Mouse (Mus musculus) adrenal gland, postnatal 14 days (tissue): Measurements from ENCODE around the gene Tbc1d8. TPM values are rescaled to one million over a fixed set of nuclear protein-coding genes. Genes with fewer than 3 reads are reported as not detected.

Experiments
- DNase-seq: peaks from one replicate; pipeline ENCODE4 v3.0.0; 2021; ENCODE audit warnings: mixed read lengths
- total RNA-seq: library from RNA; stranded (reverse); gene quantifications from 2 replicates; pipeline ENCODE4 v1.2.3, GENCODE M21; 2021

Tbc1d8 gene
- total RNA-seq, 1 experiment from 2014 or later = 9.3 TPM

- no peak for DNase-seq
Measured at GRCm38 (mm10) chr1:39361754-39362514, 116.6 kb downstream of the Tbc1d8 start.

- DNase-seq = no peak
Measured at GRCm38 (mm10) chr1:39349427-39349826, 129.1 kb downstream of the Tbc1d8 start.

- no peak for DNase-seq
Measured at GRCm38 (mm10) chr1:39349001-39349400, 129.6 kb downstream of the Tbc1d8 start.

- DNase-seq = no peak
Measured at GRCm38 (mm10) chr1:39344981-39345600, 133.5 kb downstream of the Tbc1d8 start.

GRCm38 (mm10) chr1:39343242-39343641 is 135.3 kb downstream of the Tbc1d8 start:
- no peak for DNase-seq

- DNase-seq = no peak
Measured at GRCm38 (mm10) chr1:39341807-39342206, 136.7 kb downstream of the Tbc1d8 start.

- DNase-seq = peak; percentile 69
Measured at GRCm38 (mm10) chr1:39340647-39341046, 137.9 kb downstream of the Tbc1d8 start.

- no peak for DNase-seq
Measured at GRCm38 (mm10) chr1:39340156-39340555, 138.4 kb downstream of the Tbc1d8 start.

- DNase-seq = no peak
Measured at GRCm38 (mm10) chr1:39339455-39339854, 139.1 kb downstream of the Tbc1d8 start.

GRCm38 (mm10) chr1:39338831-39339230 is 139.7 kb downstream of the Tbc1d8 start:
- no peak for DNase-seq

GRCm38 (mm10) chr1:39336788-39337187 is 141.8 kb downstream of the Tbc1d8 start:
- DNase-seq = no peak

GRCm38 (mm10) chr1:39335561-39336196 is 142.9 kb downstream of the Tbc1d8 start:
- no peak for DNase-seq

- no peak for DNase-seq
Measured at GRCm38 (mm10) chr1:39332456-39332855, 146.1 kb downstream of the Tbc1d8 start.

GRCm38 (mm10) chr1:39330857-39331594 is 147.5 kb downstream of the Tbc1d8 start:
- peak; percentile 60 for DNase-seq

GRCm38 (mm10) chr1:39327546-39327945 is 151.0 kb downstream of the Tbc1d8 start:
- DNase-seq = no peak

GRCm38 (mm10) chr1:39325228-39325627 is 153.3 kb downstream of the Tbc1d8 start:
- no peak for DNase-seq

- DNase-seq = no peak
Measured at GRCm38 (mm10) chr1:39321954-39322353, 156.6 kb downstream of the Tbc1d8 start.

Other genes with a start within 250 kb of the Tbc1d8 start
- gene Rpl31, start 110.9 kb downstream of the Tbc1d8 start, total RNA-seq = 875 and 1,080 TPM in 2 replicates
- gene Cnot11, start 56.2 kb upstream of the Tbc1d8 start, total RNA-seq = 17.4 and 20.4 TPM in 2 replicates
- gene Rnf149, start 98.7 kb upstream of the Tbc1d8 start, total RNA-seq = 38.4 and 40.1 TPM in 2 replicates
- gene Creg2, start 172.7 kb upstream of the Tbc1d8 start, total RNA-seq = 0.04 and 0.86 TPM in 2 replicates
- 0.15 TPM in 1 of 2 replicates, not detected in the other for gene Rfx8, start 242.2 kb upstream of the Tbc1d8 start, total RNA-seq